Mouse (Mus musculus): ENCODE results near the gene Casp1.

GRCm38 (mm10) chr9:5299132-5299381 lies 740 bp downstream of the Casp1 start:
- no peak for TF ChIP-seq CTCF (IDR thresholded peaks at IDR 0.05; ENCODE audit: insufficient read depth, low read depth, low read length)
- no peak for TF ChIP-seq POLR2A (IDR thresholded peaks at IDR 0.05; ENCODE audit: insufficient read depth, low read depth, low read length)
